Comparison of ENCODE assay signal across 23 mouse cellular contexts in genomic region chr8:107593967-107594729, GRCm38 (mm10). TPM values are rescaled to one million over a fixed set of nuclear protein-coding genes. Genes with fewer than 3 reads are reported as not detected.
A peak's percentile ranks its signal among the peaks of the same experiment; 100 is the strongest.
DNase-seq lines count a peak whose midpoint lies in the region; ATAC-seq and TF ChIP-seq lines count a peak whose summit lies in the region.
"Had no signal": no experiment of that assay in that cellular context is flagged by ENCODE, and none has a peak within 500 bp of the region (broad histone marks: within the 10 kb centered on the region; RNA-seq: fewer than 3 reads in every experiment).

No protein-coding gene starts in this region.

- no peak overlapping the region for H3K4me3 ChIP-seq in ES-E14 (ENCODE audit: insufficient read depth in 1 of 2, low read depth in 1 of 2, low read length in 2 of 2, poor library complexity in 1 of 2, severe bottlenecking in 1 of 2)
- H3K4me3 ChIP-seq in intestine, embryonic 15.5 days (replicated peaks): no peak overlapping the region
- no peak overlapping the region for H3K4me3 ChIP-seq in stomach, postnatal 0 days (ENCODE audit: low read depth, low read length)
- H3K4me3 ChIP-seq in hindbrain, embryonic 12.5 days: no peak overlapping the region
- H3K4me3 ChIP-seq: forebrain, embryonic 10.5 days; forebrain, embryonic 13.5 days; heart, adult 2 months; hindbrain, embryonic 13.5 days had no signal

- H3K36me3 ChIP-seq in ES-E14 (ENCODE audit: control insufficient read depth, insufficient read depth, low read length, poor library complexity, severe bottlenecking): no peaks in the 10 kb centered on the region
- no peaks in the 10 kb centered on the region for H3K36me3 ChIP-seq in intestine, embryonic 15.5 days
- no peaks in the 10 kb centered on the region for H3K36me3 ChIP-seq in stomach, postnatal 0 days (ENCODE audit: control insufficient read depth, insufficient read depth, low read length)
- H3K36me3 ChIP-seq in hindbrain, embryonic 12.5 days: no peaks in the 10 kb centered on the region
- H3K36me3 ChIP-seq: forebrain, embryonic 10.5 days; G1E; hindbrain, embryonic 13.5 days had no signal

- H3K27ac ChIP-seq in ES-E14 (ENCODE audit: insufficient read depth, low read depth, low read length, poor library complexity, severe bottlenecking): peak overlapping the region; percentile 59; the same call in 1 of the 2 replicates
- no peak overlapping the region for H3K27ac ChIP-seq in intestine, embryonic 15.5 days
- H3K27ac ChIP-seq in stomach, postnatal 0 days (replicated peaks): no peak overlapping the region
- H3K27ac ChIP-seq in hindbrain, embryonic 12.5 days: no peak overlapping the region
- H3K27ac ChIP-seq: forebrain, embryonic 10.5 days; forebrain, embryonic 13.5 days; heart, adult 2 months; hindbrain, embryonic 13.5 days had no signal

- no peaks in the 10 kb centered on the region for H3K9me3 ChIP-seq in ES-E14 (ENCODE audit: control insufficient read depth, insufficient read depth, low read depth, low read length)
- H3K9me3 ChIP-seq in intestine, embryonic 15.5 days: no peaks in the 10 kb centered on the region
- no peaks in the 10 kb centered on the region for H3K9me3 ChIP-seq in stomach, postnatal 0 days (ENCODE audit: control insufficient read depth, low read length)
- no peaks in the 10 kb centered on the region for H3K9me3 ChIP-seq in hindbrain, embryonic 12.5 days (replicated peaks)
- H3K9me3 ChIP-seq: forebrain, embryonic 10.5 days; forebrain, embryonic 13.5 days; hindbrain, embryonic 13.5 days had no signal

- no peaks in the 10 kb centered on the region for H3K27me3 ChIP-seq in intestine, embryonic 15.5 days (replicated peaks)
- no peaks in the 10 kb centered on the region for H3K27me3 ChIP-seq in stomach, postnatal 0 days (ENCODE audit: control insufficient read depth, insufficient read depth, low read length)
- H3K27me3 ChIP-seq in hindbrain, embryonic 12.5 days: no peaks in the 10 kb centered on the region
- H3K27me3 ChIP-seq: forebrain, embryonic 13.5 days; hindbrain, embryonic 13.5 days had no signal

- H3K4me2 ChIP-seq in intestine, embryonic 15.5 days (replicated peaks): no peak overlapping the region
- H3K4me2 ChIP-seq in stomach, postnatal 0 days (replicated peaks; ENCODE audit: low read depth): no peak overlapping the region
- no peak overlapping the region for H3K4me2 ChIP-seq in hindbrain, embryonic 12.5 days (replicated peaks)
- H3K4me2 ChIP-seq: forebrain, embryonic 13.5 days; heart, embryonic 11.5 days; hindbrain, embryonic 13.5 days had no signal

- no peak overlapping the region for H3K9ac ChIP-seq in ES-E14 (ENCODE audit: insufficient read depth, low read depth, low read length, poor library complexity, severe bottlenecking)
- no peak overlapping the region for H3K9ac ChIP-seq in intestine, embryonic 15.5 days
- H3K9ac ChIP-seq in stomach, postnatal 0 days (ENCODE audit: low read length): no peak overlapping the region
- no peak overlapping the region for H3K9ac ChIP-seq in hindbrain, embryonic 12.5 days
- H3K9ac ChIP-seq: forebrain, embryonic 13.5 days; forebrain, postnatal 0 days; hindbrain, embryonic 13.5 days had no signal

- 64% methylated on average over 6 of the region's 6 CpGs for WGBS in intestine, embryonic 15.5 days
- WGBS in stomach, postnatal 0 days: 55% methylated on average over 5 of the region's 6 CpGs
- WGBS in hindbrain, embryonic 12.5 days: 81% methylated on average over 6 of the region's 6 CpGs

- in situ Hi-C loops in ES-E14 (cut with MboI; ENCODE audit: low sequenced_read_pairs in 2 of 2, unreplicated experiment in 2 of 2): no loop called here

- peaks cover 0 to 8% of the 10 kb centered on the region in 2 experiments; a peak in 2 of 4 replicates for H3K4me1 ChIP-seq in ES-E14 (ENCODE audit: control insufficient read depth in 2 of 2, insufficient read depth in 2 of 2, low read length in 2 of 2, poor library complexity in 1 of 2)
- no peaks in the 10 kb centered on the region for H3K4me1 ChIP-seq in intestine, embryonic 15.5 days (replicated peaks)
- H3K4me1 ChIP-seq in stomach, postnatal 0 days (replicated peaks; ENCODE audit: control insufficient read depth, insufficient read depth): no peaks in the 10 kb centered on the region
- no peaks in the 10 kb centered on the region for H3K4me1 ChIP-seq in hindbrain, embryonic 12.5 days
- H3K4me1 ChIP-seq: forebrain, embryonic 13.5 days had no signal

- no peak for TF ChIP-seq CTCF in stomach, postnatal 0 days (IDR thresholded peaks at IDR 0.05; ENCODE audit: low read depth)

- peak; percentile 63 for ATAC-seq in intestine, embryonic 15.5 days
- peak; percentile 53; the same call in 1 of the 2 replicates for ATAC-seq in stomach, postnatal 0 days (ENCODE audit: low FRiP score, low TSS enrichment)
- ATAC-seq in hindbrain, embryonic 12.5 days (ENCODE audit: low FRiP score): no peak
- ATAC-seq: CD4-positive, CD25-positive, alpha-beta regulatory T cell, adult 4 months; forebrain, embryonic 13.5 days; forebrain, postnatal 0 days; hindbrain, embryonic 16.5 days had no signal

- TF ChIP-seq EP300 in stomach, postnatal 0 days (optimal IDR thresholded peaks at IDR 0.05): no peak

- no peak for DNase-seq in ES-E14 (ENCODE audit: low read depth, low spot score)
- DNase-seq in stomach, postnatal 0 days (ENCODE audit: low spot score): no peak
- no peak for DNase-seq in right cerebral cortex, postnatal 4 days
- no peak for DNase-seq in embryo, embryonic 10 days (ENCODE audit: low spot score)
- DNase-seq: adrenal gland, adult 2 months; adrenal gland, postnatal 14 days; cerebellum, adult 11-12 months; cerebellum, adult 8-10 months; cerebellum, postnatal 10 days; cerebellum, postnatal 36 days; forebrain, postnatal 0 days; gastrocnemius, postnatal 25 days; heart, adult 2 months; kidney, adult 11 months had no signal

TF ChIP-seq in ES-E14, 5 proteins besides CTCF, POLR2A, EP300 and RAD21:
- 0 out of 2 replicates have a peak, but pooled peaks have one; percentile 45 for TF ChIP-seq ZNF384 (IDR thresholded peaks at IDR 0.05; ENCODE audit: low read depth, low read length)
- TF ChIP-seq CHD2 (IDR thresholded peaks at IDR 0.05; ENCODE audit: low read depth, low read length): no peak

RNA-seq across cellular contexts. Expression of gene Psmd7, which starts 5.9 kb away (rescaled TPM):
- total RNA-seq in ES-E14 (2012; rRNA removed): 125 and 150 TPM in 2 replicates
- 243 and 246 TPM in 2 replicates for polyA plus RNA-seq in intestine, embryonic 15.5 days (2015; fragmentation: Nextera tagmentation; extraction: Ambion mirVana)
- 180 and 186 TPM in 2 replicates for polyA plus RNA-seq in stomach, postnatal 0 days (2015; fragmentation: Nextera tagmentation; extraction: Ambion mirVana)
- 291 and 295 TPM in 2 replicates for polyA plus RNA-seq in hindbrain, embryonic 12.5 days (2016; fragmentation: Nextera tagmentation; extraction: Ambion mirVana)
